Mouse (Mus musculus) c-Kit-positive CD71-positive TER-119-positive erythroid progenitor cells, embryonic 14.5 days (primary cell): Measurements from ENCODE around the gene Htr3a.

Experiments used
- DNase-seq: peaks from one replicate; pipeline ENCODE4 v3.0.0-alpha.2; 2013; ENCODE audit warnings: low spot score

Gene Htr3a

GRCm38 (mm10) chr9:48910885-48911537 is at the start of gene Htr3a:
Gene Htr3a (minus strand): TSS chr9:48911099.
- no peak for DNase-seq

DNA sequence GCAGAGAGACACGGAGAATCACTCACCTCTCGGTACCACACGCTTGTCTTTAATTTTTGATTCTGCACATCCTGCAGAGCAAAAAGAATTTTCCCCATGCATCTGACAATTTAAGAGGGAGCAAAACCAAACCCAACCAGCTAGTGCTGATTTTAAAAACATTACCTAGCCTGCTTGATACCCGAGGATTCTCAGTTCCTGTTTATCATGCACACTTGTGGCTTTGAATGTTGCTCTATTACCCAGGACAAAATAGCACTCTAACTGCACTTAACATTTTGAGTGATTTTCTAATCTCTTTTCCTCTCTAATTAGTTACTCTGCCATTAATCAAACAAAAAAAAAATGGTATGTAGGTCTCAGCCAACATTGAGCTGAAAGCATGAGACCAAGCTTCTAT is 36.7 kb upstream of the Htr3a start:
- DNase-seq: no peak

DNA sequence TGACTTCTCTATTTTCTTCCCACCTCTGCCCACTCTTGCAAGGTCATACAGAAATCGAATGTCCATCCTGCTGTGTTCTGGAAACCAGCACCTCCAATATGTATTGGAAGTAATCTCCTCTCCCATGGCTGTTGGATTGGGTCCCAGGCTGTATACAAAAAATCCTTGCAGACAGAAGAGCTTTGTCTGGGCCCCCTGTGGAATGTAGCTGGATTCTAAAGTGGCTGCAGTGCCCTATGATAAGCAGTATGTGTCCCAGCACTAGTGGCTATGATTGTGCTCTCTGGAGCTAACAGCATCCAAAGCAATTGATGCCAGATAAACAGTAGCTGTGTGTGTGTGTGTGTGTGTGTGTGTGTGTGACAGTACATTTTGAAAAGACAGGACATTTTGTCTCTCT is 31.4 kb upstream of the Htr3a start:
- DNase-seq: no peak

DNA sequence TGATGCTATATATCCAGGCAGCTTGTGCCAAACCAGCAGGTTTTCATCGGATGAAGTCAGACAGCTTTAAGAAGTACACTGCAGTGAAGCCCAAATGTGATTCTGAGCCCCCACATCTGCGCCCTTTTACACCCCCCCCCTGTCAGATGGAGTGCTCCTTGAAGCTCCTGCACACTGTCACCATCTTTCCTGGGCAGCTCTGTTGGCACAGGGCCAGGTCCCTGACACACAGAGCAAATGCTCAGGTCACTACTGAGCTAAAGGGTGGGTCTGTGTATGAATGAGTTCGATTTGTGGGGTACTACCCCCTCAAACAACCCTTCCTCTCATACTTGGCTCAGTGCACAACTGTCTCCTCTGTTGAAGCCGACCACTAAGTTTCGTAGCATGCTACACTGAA is 18.5 kb upstream of the Htr3a start:
- DNase-seq: no peak

- no peak for DNase-seq
Observed at GRCm38 (mm10) chr9:48928781-48929180, 17.9 kb upstream of the Htr3a start.

GRCm38 (mm10) chr9:48916011-48916788 is 5.3 kb upstream of the Htr3a start:
- no peak for DNase-seq

DNA sequence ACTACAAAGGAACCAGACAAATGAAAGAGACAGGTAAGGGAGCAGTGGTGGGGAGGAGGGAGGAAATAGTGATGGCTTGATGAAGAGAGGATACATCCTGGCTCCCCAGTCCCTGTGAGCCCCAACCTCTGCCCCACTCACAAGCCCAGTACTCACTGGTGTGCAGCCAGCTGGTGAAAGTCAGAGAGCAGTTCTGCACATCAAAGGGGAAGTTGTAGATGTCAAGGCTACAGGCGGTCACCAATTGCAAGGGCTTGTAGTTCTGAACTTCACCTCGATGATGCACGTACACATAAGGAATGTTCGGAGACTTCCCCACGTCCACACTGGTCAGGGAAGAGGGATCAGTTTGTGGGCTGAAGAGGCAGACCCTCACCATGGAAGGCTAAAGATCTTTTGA is 6.5 kb downstream of the Htr3a start:
- no peak for DNase-seq

GRCm38 (mm10) chr9:48903766-48904165 is 7.1 kb downstream of the Htr3a start:
- no peak for DNase-seq

GRCm38 (mm10) chr9:48898551-48898950 is 12.3 kb downstream of the Htr3a start:
- no peak for DNase-seq

- DNase-seq: no peak
Observed at GRCm38 (mm10) chr9:48895819-48896536, 14.9 kb downstream of the Htr3a start.

DNA sequence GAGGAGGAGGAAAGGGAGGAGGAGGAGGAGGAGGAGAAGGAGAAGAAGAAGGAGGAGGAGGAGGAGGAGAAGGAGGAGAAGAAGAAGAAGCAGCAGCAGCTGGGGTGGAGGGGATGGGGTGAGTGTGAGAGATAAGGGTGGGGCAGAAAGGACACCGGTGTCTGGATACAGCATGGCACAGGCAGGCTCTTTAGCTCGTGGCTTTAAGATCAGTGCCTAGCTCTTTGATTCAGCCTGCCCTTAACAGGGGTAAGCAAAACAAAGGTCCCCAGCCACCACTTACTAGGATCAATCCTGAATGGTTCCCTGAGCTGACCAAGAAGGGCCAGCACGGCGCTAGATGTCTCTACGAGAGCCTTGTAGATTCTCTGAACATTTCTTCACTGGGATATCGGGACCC is 16.1 kb downstream of the Htr3a start:
- DNase-seq: no peak

- DNase-seq: peak; percentile 61
Observed at GRCm38 (mm10) chr9:48893986-48894385, 16.9 kb downstream of the Htr3a start.

DNA sequence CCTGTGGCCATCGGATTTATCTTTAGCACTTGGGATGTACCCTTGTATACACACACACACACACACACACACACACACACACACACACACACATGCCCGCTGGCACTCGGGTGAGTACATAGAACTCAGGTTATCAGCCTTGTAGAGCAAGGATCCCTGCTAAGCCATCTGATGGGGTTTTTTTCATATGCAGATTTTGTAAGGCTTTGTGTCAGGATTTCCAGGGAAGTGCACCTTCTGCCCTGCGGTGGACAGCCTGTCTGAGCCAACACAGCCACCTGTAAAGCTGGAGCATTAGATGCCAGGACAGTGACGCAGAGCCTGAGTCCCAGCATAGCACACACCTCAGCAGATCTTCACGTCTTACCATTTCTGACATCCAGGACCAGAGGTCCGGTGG is 21.8 kb downstream of the Htr3a start:
- DNase-seq: no peak

GRCm38 (mm10) chr9:48872896-48873295 is 38.0 kb downstream of the Htr3a start:
- DNase-seq: no peak

DNA sequence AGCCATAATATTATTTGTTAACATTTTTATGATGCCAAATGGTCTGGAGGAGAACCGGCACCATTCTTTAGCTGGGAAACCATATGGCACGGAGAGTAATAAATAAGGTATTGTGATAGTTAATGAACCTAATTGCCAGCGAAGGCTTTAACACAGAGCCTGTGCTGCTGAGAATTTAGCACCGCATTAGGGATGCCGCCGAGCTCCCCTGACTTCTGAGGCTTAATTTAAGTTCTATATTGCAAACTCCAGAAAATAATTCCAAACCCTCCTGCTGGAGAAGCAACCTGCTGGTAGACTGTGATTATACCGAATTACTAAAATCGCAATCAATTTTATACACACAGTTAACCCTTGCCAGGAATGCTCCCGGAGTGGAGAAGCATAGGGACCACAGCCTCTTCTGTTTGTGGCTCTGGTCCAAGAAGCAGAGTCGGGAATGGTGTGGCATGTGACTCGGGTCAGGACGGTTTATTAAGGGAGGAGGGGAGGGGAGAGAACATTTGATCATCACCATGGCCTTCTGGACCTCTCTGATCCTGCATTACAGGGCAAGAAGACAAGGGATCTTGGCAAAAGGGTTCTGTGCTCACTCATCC is 44.3 kb downstream of the Htr3a start:
- DNase-seq: no peak

DNA sequence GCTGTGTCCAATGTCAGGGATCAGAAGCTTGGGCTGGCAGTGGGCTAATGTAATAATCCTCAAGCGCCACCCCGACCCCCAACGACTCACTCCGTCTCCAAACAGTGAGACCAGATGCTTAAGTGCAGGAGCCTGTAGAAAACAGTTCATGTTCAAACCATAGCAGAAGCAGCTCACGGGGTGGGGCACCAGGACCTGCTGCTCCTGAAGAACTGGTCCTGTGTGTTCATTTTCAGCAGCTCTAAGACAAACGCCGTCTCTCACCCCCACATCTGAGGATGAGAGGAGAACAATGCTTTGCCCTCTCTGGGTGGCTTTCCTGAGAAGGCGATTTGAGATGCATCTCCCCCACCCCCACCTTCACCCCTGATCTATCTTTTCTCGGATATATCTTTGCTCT is 45.7 kb downstream of the Htr3a start:
- DNase-seq: no peak

- DNase-seq: no peak
Observed at GRCm38 (mm10) chr9:48861481-48861880, 49.4 kb downstream of the Htr3a start.

- DNase-seq: peak; percentile 37
Observed at GRCm38 (mm10) chr9:48860526-48860845, 50.4 kb downstream of the Htr3a start.

- no peak for DNase-seq
Observed at GRCm38 (mm10) chr9:48859828-48860525, 50.9 kb downstream of the Htr3a start.

GRCm38 (mm10) chr9:48857944-48858343 is 53.0 kb downstream of the Htr3a start:
- DNase-seq: no peak

GRCm38 (mm10) chr9:48856240-48856639 is 54.7 kb downstream of the Htr3a start:
- DNase-seq: no peak

DNA sequence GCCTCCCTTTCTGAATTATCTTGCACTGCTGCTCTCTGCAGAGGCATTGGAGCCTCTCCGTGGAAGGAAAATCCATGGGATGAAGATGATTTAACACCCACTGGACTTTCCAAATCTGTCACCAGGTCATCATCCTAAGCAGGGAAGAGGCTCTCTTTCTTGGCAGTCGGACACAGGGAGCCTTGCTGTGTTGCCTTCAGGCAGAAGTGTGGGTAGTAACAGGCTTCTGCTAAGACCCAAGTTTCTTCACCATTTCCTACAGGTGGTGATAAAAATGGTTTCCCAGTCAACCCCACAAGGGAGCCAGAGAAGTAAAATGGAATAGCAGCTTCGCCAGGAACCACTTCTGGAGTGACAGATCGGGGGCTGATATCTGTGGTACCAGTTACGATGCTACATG is 61.4 kb downstream of the Htr3a start:
- DNase-seq: no peak
